ENCODE assay signal across 1 mouse cellular context in genomic region chr7:24280031-24280857, GRCm38 (mm10).
TF ChIP-seq lines count a peak whose summit lies in the region.

No protein-coding gene starts in this region.

TF ChIP-seq in ES-E14, 5 proteins besides CTCF, POLR2A, EP300 and RAD21:
- TF ChIP-seq HCFC1 (IDR thresholded peaks at IDR 0.05; ENCODE audit: borderline replicate concordance, insufficient read depth, low read length) (no peak), ZNF384 (IDR thresholded peaks at IDR 0.05; ENCODE audit: low read depth, low read length) (no peak), ZC3H11A (IDR thresholded peaks at IDR 0.05; ENCODE audit: borderline replicate concordance, low read depth, low read length) (no peak), MAFK (IDR thresholded peaks at IDR 0.05; ENCODE audit: insufficient read depth, low read depth, low read length) (no peak), CHD2 (IDR thresholded peaks at IDR 0.05; ENCODE audit: low read depth, low read length) (no peak)
